Mouse (Mus musculus) CH12.LX (cell line): Measurements from ENCODE around the gene Cysltr2. TPM values are rescaled to one million over a fixed set of nuclear protein-coding genes. Genes with fewer than 3 reads are reported as not detected.

ENCODE experiments used
- DNase-seq: peaks from one replicate; pipeline ENCODE4 v3.0.0-alpha.2; 2013; ENCODE audit errors: extremely low read depth
- H3K27ac ChIP-seq: 2 replicates; pipeline ENCODE4 v1.5.1; 2012; ENCODE audit warnings: low read depth, mild to moderate bottlenecking, control low read depth, moderate library complexity; ENCODE audit not compliant: insufficient read depth
- H3K27me3 ChIP-seq: replicated peaks from 2 replicates; pipeline ENCODE3; 2012; ENCODE audit warnings: inconsistent platforms
- H3K36me3 ChIP-seq, 2 experiments: replicated peaks in 1 of 2; 2 replicates each; pipeline versions ENCODE3 to v1.6.1; 2012; ENCODE audit warnings: inconsistent platforms in 1 of 2, low read length in 1 of 2, mild to moderate bottlenecking in 1 of 2, mixed read lengths in 1 of 2, moderate library complexity in 1 of 2; ENCODE audit not compliant: control insufficient read depth in 1 of 2, insufficient read depth in 1 of 2
- H3K4me1 ChIP-seq, 2 experiments: 2 replicates each; pipeline ENCODE4 v1.6.1; 2012; ENCODE audit warnings: inconsistent platforms in 1 of 2, moderate library complexity in 1 of 2; ENCODE audit not compliant: insufficient read depth in 2 of 2, control insufficient read depth in 1 of 2
- H3K4me2 ChIP-seq: 2 replicates; pipeline ENCODE4 v1.6.1; 2012; ENCODE audit warnings: low read depth, mild to moderate bottlenecking, control low read depth; ENCODE audit not compliant: poor library complexity, insufficient read depth, severe bottlenecking
- H3K4me3 ChIP-seq, 3 experiments: fragments of 150-350 bp in 1 of 3; sonication (generic) in 1 of 3; replicated peaks in 1 of 3; 2 replicates each; pipeline versions ENCODE3 to v1.5.1; 2011 to 2012; ENCODE audit warnings: low read depth in 2 of 3, low read length in 2 of 3, mild to moderate bottlenecking in 2 of 3, moderate library complexity in 2 of 3, control low read depth in 1 of 3, improper control_type of control experiment in 1 of 3, inconsistent platforms in 1 of 3, mixed read lengths in 1 of 3; ENCODE audit not compliant: poor library complexity in 1 of 3
- H3K79me2 ChIP-seq: replicated peaks from 2 replicates; pipeline ENCODE4 v1.6.1; 2012; ENCODE audit warnings: mild to moderate bottlenecking, moderate library complexity; ENCODE audit not compliant: control insufficient read depth, poor library complexity, insufficient read depth, severe bottlenecking; ENCODE audit errors: extremely low read depth
- H3K9ac ChIP-seq: 2 replicates; pipeline ENCODE4 v1.6.1; 2012; ENCODE audit warnings: low read depth, mild to moderate bottlenecking, control low read depth, moderate library complexity; ENCODE audit not compliant: insufficient read depth
- H3K9me3 ChIP-seq: replicated peaks from 2 replicates; pipeline ENCODE3; 2012; ENCODE audit warnings: low read length, inconsistent platforms, mixed read lengths
- BHLHE40 ChIP-seq: IDR thresholded peaks from 2 replicates; pipeline ENCODE4 v1.6.1; 2011; ENCODE audit warnings: mild to moderate bottlenecking, low read depth, low read length, improper control_type of control experiment
- CHD1 ChIP-seq: IDR thresholded peaks from 2 replicates; pipeline ENCODE4 v1.6.1; 2012; ENCODE audit warnings: low read depth, low read length, improper control_type of control experiment, inconsistent platforms
- CHD2 ChIP-seq: IDR thresholded peaks from 2 replicates; pipeline ENCODE4 v1.6.1; 2011; ENCODE audit warnings: low read length, improper control_type of control experiment
- CTCF ChIP-seq, 2 experiments: IDR thresholded peaks in 1 of 2; conservative IDR thresholded peaks in 1 of 2; 2 replicates each; pipeline ENCODE4 v1.5.1; 2011 to 2012; ENCODE audit warnings: low read depth in 2 of 2, low read length in 2 of 2, improper control_type of control experiment in 1 of 2, inconsistent platforms in 1 of 2, mild to moderate bottlenecking in 1 of 2, moderate library complexity in 1 of 2
- E2F4 ChIP-seq: IDR thresholded peaks from 2 replicates; pipeline ENCODE4 v1.6.1; 2011; ENCODE audit warnings: low read depth, low read length, improper control_type of control experiment; ENCODE audit not compliant: insufficient replicate concordance
- ELF1 ChIP-seq: IDR thresholded peaks from 2 replicates; pipeline ENCODE4 v1.6.1; 2014; ENCODE audit warnings: low read depth, mild to moderate bottlenecking, inconsistent platforms, low read length, improper control_type of control experiment
- EP300 ChIP-seq: IDR thresholded peaks from 2 replicates; pipeline ENCODE4 v1.6.1; 2011; ENCODE audit warnings: low read length, improper control_type of control experiment
- ETS1 ChIP-seq: conservative IDR thresholded peaks from 2 replicates; pipeline ENCODE4 v1.6.1; 2012; ENCODE audit warnings: low read depth, mild to moderate bottlenecking, inconsistent platforms, low read length, improper control_type of control experiment, moderate library complexity
- GABPA ChIP-seq: IDR thresholded peaks from 2 replicates; pipeline ENCODE4 v1.6.1; 2012; ENCODE audit warnings: low read depth, low read length, improper control_type of control experiment, inconsistent platforms; ENCODE audit not compliant: insufficient replicate concordance
- HCFC1 ChIP-seq: IDR thresholded peaks from 2 replicates; pipeline ENCODE4 v1.6.1; 2012; ENCODE audit warnings: low read depth, mild to moderate bottlenecking, inconsistent platforms, low read length, improper control_type of control experiment
- IRF4 ChIP-seq: IDR thresholded peaks from 2 replicates; pipeline ENCODE4 v1.6.1; 2014; ENCODE audit warnings: low read depth, mild to moderate bottlenecking, inconsistent platforms, low read length, improper control_type of control experiment
- JUN ChIP-seq: IDR thresholded peaks from 2 replicates; pipeline ENCODE4 v1.6.1; 2011; ENCODE audit warnings: low read depth, mild to moderate bottlenecking, low read length, improper control_type of control experiment, moderate library complexity; ENCODE audit not compliant: insufficient read depth
- JUND ChIP-seq: conservative IDR thresholded peaks from 2 replicates; pipeline ENCODE4 v1.6.1; 2011; ENCODE audit warnings: low read depth, low read length, improper control_type of control experiment
- KAT2A ChIP-seq: IDR thresholded peaks from 2 replicates; pipeline ENCODE4 v1.6.1; 2012; ENCODE audit warnings: low read length, improper control_type of control experiment, inconsistent platforms; ENCODE audit not compliant: insufficient replicate concordance
- MAFK ChIP-seq: IDR thresholded peaks from 2 replicates; pipeline ENCODE4 v1.6.1; 2011; ENCODE audit warnings: low read length, improper control_type of control experiment; ENCODE audit not compliant: insufficient replicate concordance
- MAX ChIP-seq: IDR thresholded peaks from 2 replicates; pipeline ENCODE4 v1.6.1; 2011; ENCODE audit warnings: low read length, improper control_type of control experiment
- MAZ ChIP-seq: IDR thresholded peaks from 2 replicates; pipeline ENCODE4 v1.6.1; 2012; ENCODE audit warnings: low read depth, mild to moderate bottlenecking, inconsistent platforms, low read length, improper control_type of control experiment, moderate library complexity
- MYC ChIP-seq: IDR thresholded peaks from 2 replicates; pipeline ENCODE4 v1.6.1; 2011; ENCODE audit warnings: low read depth, mild to moderate bottlenecking, improper control_type of control experiment, low read length
- NELFE ChIP-seq: IDR thresholded peaks from 2 replicates; pipeline ENCODE4 v1.6.1; 2011; ENCODE audit warnings: low read depth, low read length, improper control_type of control experiment
- NRF1 ChIP-seq: IDR thresholded peaks from 2 replicates; pipeline ENCODE4 v1.6.1; 2014; ENCODE audit warnings: low read depth, mild to moderate bottlenecking, inconsistent platforms, low read length, improper control_type of control experiment, moderate library complexity
- PAX5 ChIP-seq: IDR thresholded peaks from 2 replicates; pipeline ENCODE4 v1.6.1; 2012; ENCODE audit warnings: low read length, inconsistent platforms, mixed read lengths
- POLR2A ChIP-seq: IDR thresholded peaks from 2 replicates; pipeline ENCODE4 v1.6.1; 2011; ENCODE audit warnings: low read depth, mild to moderate bottlenecking, improper control_type of control experiment, low read length
- POLR2AphosphoS2 ChIP-seq: IDR thresholded peaks from 2 replicates; pipeline ENCODE4 v1.6.1; 2011; ENCODE audit warnings: low read depth, low read length, improper control_type of control experiment
- RAD21 ChIP-seq: IDR thresholded peaks from 2 replicates; pipeline ENCODE4 v1.6.1; 2011; ENCODE audit warnings: low read depth, mild to moderate bottlenecking, low read length, improper control_type of control experiment, moderate library complexity
- RCOR1 ChIP-seq: conservative IDR thresholded peaks from 2 replicates; pipeline ENCODE4 v1.6.1; 2012; ENCODE audit warnings: low read depth, mild to moderate bottlenecking, inconsistent platforms, low read length, improper control_type of control experiment
- SIN3A ChIP-seq: IDR thresholded peaks from 2 replicates; pipeline ENCODE4 v1.6.1; 2012; ENCODE audit warnings: low read length, improper control_type of control experiment, inconsistent platforms
- SMC3 ChIP-seq: IDR thresholded peaks from 2 replicates; pipeline ENCODE4 v1.6.1; 2011; ENCODE audit warnings: low read depth, low read length, improper control_type of control experiment
- TCF12 ChIP-seq: IDR thresholded peaks from 2 replicates; pipeline ENCODE4 v1.6.1; 2014; ENCODE audit warnings: low read depth, mild to moderate bottlenecking, inconsistent platforms, low read length, improper control_type of control experiment
- UBTF ChIP-seq: IDR thresholded peaks from 2 replicates; pipeline ENCODE4 v1.6.1; 2012; ENCODE audit warnings: low read depth, mild to moderate bottlenecking, inconsistent platforms, low read length, improper control_type of control experiment, moderate library complexity
- USF1 ChIP-seq: IDR thresholded peaks from 2 replicates; pipeline ENCODE4 v1.6.1; 2014; ENCODE audit warnings: low read depth, mild to moderate bottlenecking, inconsistent platforms, low read length, improper control_type of control experiment
- USF2 ChIP-seq: conservative IDR thresholded peaks from 2 replicates; pipeline ENCODE4 v1.6.1; 2011; ENCODE audit warnings: low read depth, low read length, improper control_type of control experiment
- ZC3H11A ChIP-seq: IDR thresholded peaks from 2 replicates; pipeline ENCODE4 v1.6.1; 2012; ENCODE audit warnings: low read depth, mild to moderate bottlenecking, inconsistent platforms, low read length, improper control_type of control experiment
- ZKSCAN1 ChIP-seq: IDR thresholded peaks from 2 replicates; pipeline ENCODE4 v1.6.1; 2012; ENCODE audit warnings: low read depth, inconsistent platforms, low read length, improper control_type of control experiment, borderline replicate concordance
- ZMIZ1 ChIP-seq: IDR thresholded peaks from 2 replicates; pipeline ENCODE4 v1.6.1; 2012; ENCODE audit warnings: low read depth, mild to moderate bottlenecking, inconsistent platforms, low read length, improper control_type of control experiment
- ZNF384 ChIP-seq: IDR thresholded peaks from 2 replicates; pipeline ENCODE4 v1.6.1; 2012; ENCODE audit warnings: low read depth, low read length, improper control_type of control experiment, inconsistent platforms
- dilution Hi-C: fragments of 300-500 bp; cut with MboI; formaldehyde crosslinking; loops from 2 replicates; pipeline ENCODE4 v1.14.3; 2020; ENCODE audit warnings: low sequenced_read_pairs; ENCODE audit not compliant: extremely low pct_unique_long_range_greater_than_20kb, extremely low pct_ligation_motif_present
- in situ Hi-C: fragments of 300-500 bp; cut with MboI; formaldehyde crosslinking; loops from 3 replicates; pipeline ENCODE4 v1.14.3; 2019; ENCODE audit warnings: low sequenced_read_pairs, low pct_ligation_motif_present, low pct_unique_long_range_greater_than_20kb, mixed read lengths
- polyA plus RNA-seq: library from polyadenylated mRNA; unstranded; fragments of >175 nt; gene quantifications from 2 replicates; pipeline ENCODE4 v1.2.1, GENCODE M21; 2012; ENCODE audit warnings: low read depth; ENCODE audit not compliant: insufficient read length
- total RNA-seq, 2 experiments: library from RNA; depleted of rRNA; stranded (reverse); fragments of 300-350 nt in 1 of 2; fragments of >200 nt in 1 of 2; gene quantifications; 2 replicates each; pipeline ENCODE4 v1.2.3; 2012 to 2014

Gene Cysltr2
- total and polyA plus RNA-seq, 3 experiments, result 0.47 to 2.0 (median 0.89) TPM

DNA sequence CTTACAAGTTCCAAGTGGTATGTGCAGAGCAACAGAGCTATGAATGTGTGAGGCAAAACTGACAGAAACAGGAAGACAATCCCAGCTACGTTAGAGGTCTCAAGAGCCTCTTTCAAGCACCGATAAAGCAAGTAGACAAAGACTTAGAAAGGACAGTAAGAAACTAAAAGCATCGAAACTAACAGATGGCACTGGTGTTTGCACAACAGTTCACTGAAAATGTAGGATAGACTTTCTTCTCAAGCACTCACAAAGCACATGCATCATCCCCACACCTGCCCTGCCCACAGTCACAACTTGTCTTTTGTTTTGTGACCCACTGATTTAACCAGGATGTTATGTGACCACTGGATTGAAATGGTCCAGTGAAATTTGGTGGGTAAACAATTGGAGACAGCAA lies 17.7 kb downstream of the Cysltr2 start (continued):
- no peak for TF ChIP-seq NRF1
- peak; percentile 71 for TF ChIP-seq BHLHE40
- no peak for TF ChIP-seq JUN
- TF ChIP-seq UBTF, result no peak
- TF ChIP-seq CTCF (conservative IDR thresholded peaks at IDR 0.05 in 1 of 2, IDR thresholded peaks at IDR 0.05 in 1 of 2; ENCODE audit: low read depth in 2 of 2, low read length in 2 of 2), result no peak
- TF ChIP-seq MAFK, result no peak
- no peak for TF ChIP-seq ZC3H11A
- no peak for TF ChIP-seq PAX5
- no peak for TF ChIP-seq ZNF384
- no peak for TF ChIP-seq SIN3A
- TF ChIP-seq ELF1, result no peak
- peak; percentile 36; the same call in 1 of the 2 replicates for TF ChIP-seq ETS1
- no peak for TF ChIP-seq KAT2A
- no peak for TF ChIP-seq JUND
- 0 out of 2 replicates have a peak, but pooled peaks have one; percentile 53 for TF ChIP-seq RCOR1

DNA sequence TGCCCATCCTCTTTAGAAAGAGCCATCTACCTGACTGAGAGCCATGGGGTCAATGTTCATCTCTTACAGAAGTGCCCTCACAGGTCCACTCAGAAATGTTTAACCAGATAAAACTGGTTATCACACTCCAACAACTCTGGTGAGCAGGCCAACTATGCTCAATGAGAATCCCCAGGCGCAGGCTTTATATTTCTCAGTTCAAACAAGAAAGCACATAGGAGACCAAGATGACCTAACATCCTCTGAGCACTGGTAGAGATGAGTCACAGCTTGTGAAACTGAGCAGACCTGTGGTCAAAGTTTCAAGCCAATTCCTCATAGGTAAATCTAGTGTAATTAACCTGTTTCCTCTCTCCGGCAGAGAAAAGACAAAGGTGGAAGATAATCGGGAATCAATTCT lies 31.6 kb downstream of the Cysltr2 start:
- Histone ChIP-seq H3K36me3 (no peaks in the 10 kb centered on the region), H3K27ac (peak overlapping the region; percentile 2; the same call in 1 of the 2 replicates), H3K4me2 (no peak overlapping the region), H3K79me2 (no peaks in the 10 kb centered on the region), H3K9ac (no peak overlapping the region), H3K27me3 (no peaks in the 10 kb centered on the region), H3K4me3 (no peak overlapping the region), H3K4me1 (peaks cover 15 to 30% of the 10 kb centered on the region in 2 experiments; a peak in 3 of 4 replicates), H3K9me3 (peaks cover 4% of the 10 kb centered on the region)
- dilution Hi-C loops, result no loop called here
- in situ Hi-C loops, result no loop called here
- peak; percentile 56 for DNase-seq
- TF ChIP-seq POLR2AphosphoS2 (no peak), KAT2A (no peak), ZNF384 (no peak), ZC3H11A (no peak), CHD2 (no peak), POLR2A (peak; percentile 19; the same call in 1 of the 2 replicates), SMC3 (no peak), IRF4 (peak; percentile 95), CTCF (conservative IDR thresholded peaks at IDR 0.05 in 1 of 2, IDR thresholded peaks at IDR 0.05 in 1 of 2; ENCODE audit: low read depth in 2 of 2, low read length in 2 of 2) (no peak), MAFK (0 out of 2 replicates have a peak, but pooled peaks have one; percentile 35), GABPA (no peak), RCOR1 (peak; percentile 71; the same call in 1 of the 2 replicates), TCF12 (peak; percentile 74), MYC (peak; percentile 55), NELFE (no peak), ZKSCAN1 (no peak), HCFC1 (no peak), ETS1 (peak; percentile 92), RAD21 (no peak), UBTF (no peak), BHLHE40 (peak; percentile 71), CHD1 (no peak), USF2 (no peak), ZMIZ1 (no peak), SIN3A (no peak), EP300 (peak; percentile 95), NRF1 (no peak), MAX (peak; percentile 24; the same call in 1 of the 2 replicates), MAZ (no peak), E2F4 (no peak), USF1 (no peak), JUN (peak; percentile 95), PAX5 (no peak), ELF1 (no peak; the same call in 1 of the 2 replicates)
